Mouse (Mus musculus) stomach, embryonic 14.5 days (tissue): ENCODE measurements around the gene Ube2o. TPM values are rescaled to one million over a fixed set of nuclear protein-coding genes. Genes with fewer than 3 reads are reported as not detected.
"Not testable (repeated sequence)": the region's sequence is repeated elsewhere in the genome, so short reads cannot be mapped to it uniquely, and the experiment has no call there.

Experiments used
- ATAC-seq: fragments of 200-750 bp; cut with Nextera tagmentation; 2 replicates; pipeline ENCODE4 v1.8.0; 2017; ENCODE audit warnings: low read depth, moderate TSS enrichment; ENCODE audit not compliant: insufficient number of reproducible peaks, insufficient read depth, low FRiP score
- H3K27ac ChIP-seq: fragments of 300-500 bp; sonication (generic); 2 replicates; pipeline ENCODE4 v1.5.1; 2014; ENCODE audit warnings: mild to moderate bottlenecking, low read length, moderate library complexity, mixed read lengths
- H3K27me3 ChIP-seq: fragments of 300-500 bp; sonication (generic); 2 replicates; pipeline ENCODE4 v1.6.1; 2014; ENCODE audit warnings: low read length, control low read depth, mixed read lengths; ENCODE audit not compliant: control insufficient read depth, insufficient read depth
- H3K36me3 ChIP-seq: fragments of 300-500 bp; sonication (generic); 2 replicates; pipeline ENCODE4 v1.6.1; 2014; ENCODE audit warnings: mild to moderate bottlenecking, control low read depth, low read length, moderate library complexity, mixed read lengths; ENCODE audit not compliant: control insufficient read depth, insufficient read depth
- H3K4me1 ChIP-seq: fragments of 300-500 bp; sonication (generic); 2 replicates; pipeline ENCODE4 v1.6.1; 2014; ENCODE audit warnings: low read length, control low read depth, mixed read lengths; ENCODE audit not compliant: control insufficient read depth, insufficient read depth
- H3K4me2 ChIP-seq: fragments of 300-500 bp; sonication (generic); replicated peaks from 2 replicates; pipeline ENCODE4 v1.6.1; 2014; ENCODE audit warnings: low read depth, low read length, control low read depth
- H3K4me3 ChIP-seq: fragments of 300-500 bp; sonication (generic); 2 replicates; pipeline ENCODE4 v1.5.1; 2014; ENCODE audit warnings: low read depth, low read length, control low read depth
- H3K9ac ChIP-seq: fragments of 300-500 bp; sonication (generic); replicated peaks from 2 replicates; pipeline ENCODE4 v1.6.1; 2014; ENCODE audit warnings: low read depth, mild to moderate bottlenecking, control low read depth, low read length, moderate library complexity, mixed read lengths
- H3K9me3 ChIP-seq: fragments of 300-500 bp; sonication (generic); 2 replicates; pipeline ENCODE4 v1.6.1; 2016; ENCODE audit warnings: low read depth, low read length, control low read depth; ENCODE audit not compliant: control insufficient read depth
- WGBS: fragments of 180-500 bp; shearing (Covaris S2); extraction: QIAGEN DNeasy Blood & Tissue Kit; methylation state at CpG from one replicate; pipeline ENCODE4 v1.1.7; 2014; 5-methylcytosine and 5-hydroxymethylcytosine counted together
- polyA plus RNA-seq: library from polyadenylated mRNA; unstranded; fragments of >200 nt; fragmentation: Nextera tagmentation; extraction: Ambion mirVana; gene quantifications from 2 replicates; pipeline ENCODE4 v1.2.1, GENCODE M21; 2014

Gene Ube2o
- polyA plus RNA-seq, 1 experiment from 2014 or later = 11.4 TPM

GRCm38 (mm10) chr11:116497313-116497712, 83.9 kb downstream of the Ube2o start:
- no peaks in the 10 kb centered on the region for H3K9me3 ChIP-seq
- WGBS = 86% methylated on average over 4 of the region's 4 CpGs
- no peak overlapping the region for H3K4me2 ChIP-seq
- no peak overlapping the region for H3K4me3 ChIP-seq
- no peak overlapping the region for H3K9ac ChIP-seq
- ATAC-seq = no peak
- no peaks in the 10 kb centered on the region for H3K27me3 ChIP-seq
- H3K27ac ChIP-seq = no peak overlapping the region
- no peaks in the 10 kb centered on the region for H3K36me3 ChIP-seq
- H3K4me1 ChIP-seq = peaks cover 8% of the 10 kb centered on the region; the same call in 1 of the 2 replicates

GRCm38 (mm10) chr11:116494474-116495174, 86.6 kb downstream of the Ube2o start:
- peaks cover 14% of the 10 kb centered on the region; the same call in 1 of the 2 replicates for H3K4me1 ChIP-seq
- no peak overlapping the region for H3K9ac ChIP-seq
- H3K27me3 ChIP-seq = no peaks in the 10 kb centered on the region
- no peaks in the 10 kb centered on the region for H3K36me3 ChIP-seq
- no peak overlapping the region; the same call in 1 of the 2 replicates for H3K4me2 ChIP-seq
- no peaks in the 10 kb centered on the region for H3K9me3 ChIP-seq
- ATAC-seq = peak; percentile 50
- peak overlapping the region; percentile 96 for H3K27ac ChIP-seq
- WGBS = 30% methylated on average over 13 of the region's 13 CpGs
- no peak overlapping the region for H3K4me3 ChIP-seq

DNA sequence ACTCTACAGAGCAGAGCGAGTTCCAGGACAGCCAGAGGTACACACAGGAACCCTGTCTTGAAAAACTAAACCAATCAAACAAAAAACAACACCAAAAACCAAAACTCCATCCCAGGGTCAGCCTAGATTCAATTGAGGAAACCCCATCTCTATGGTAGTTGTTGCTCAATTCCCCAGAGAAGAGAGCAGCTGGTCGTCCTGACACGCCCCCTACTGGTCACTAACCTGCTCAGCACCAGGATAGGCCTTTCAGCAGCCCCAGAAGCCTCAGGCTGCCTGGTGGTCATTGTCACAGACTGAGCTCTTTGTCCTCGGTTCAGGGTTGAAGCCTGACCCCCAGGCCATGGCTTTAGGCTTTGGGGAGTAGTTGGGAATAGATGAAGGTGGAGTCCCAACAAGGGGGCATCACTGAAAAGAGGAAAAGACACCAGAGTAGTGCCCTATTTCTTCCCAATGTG, 87.4 kb downstream of the Ube2o start, which contains the start of gene Prpsap1:
Gene Prpsap1 (minus strand): TSS at position 408 of the 458 bp plus-strand sequence.
- no peaks in the 10 kb centered on the region for H3K36me3 ChIP-seq
- no peak within 1 kb of the TSS for H3K4me3 ChIP-seq
- H3K9ac ChIP-seq = no peak within 1 kb of the TSS
- 26% methylated on average over 4 of the region's 4 CpGs for WGBS
- H3K27ac ChIP-seq = peak within 1 kb of the TSS; percentile 96
- H3K4me1 ChIP-seq = peaks cover 17% of the 10 kb centered on the region; the same call in 1 of the 2 replicates
- H3K9me3 ChIP-seq = no peaks in the 10 kb centered on the region
- H3K4me2 ChIP-seq = no peak within 1 kb of the TSS; the same call in 1 of the 2 replicates
- ATAC-seq = no peak
- H3K27me3 ChIP-seq = no peaks in the 10 kb centered on the region

DNA sequence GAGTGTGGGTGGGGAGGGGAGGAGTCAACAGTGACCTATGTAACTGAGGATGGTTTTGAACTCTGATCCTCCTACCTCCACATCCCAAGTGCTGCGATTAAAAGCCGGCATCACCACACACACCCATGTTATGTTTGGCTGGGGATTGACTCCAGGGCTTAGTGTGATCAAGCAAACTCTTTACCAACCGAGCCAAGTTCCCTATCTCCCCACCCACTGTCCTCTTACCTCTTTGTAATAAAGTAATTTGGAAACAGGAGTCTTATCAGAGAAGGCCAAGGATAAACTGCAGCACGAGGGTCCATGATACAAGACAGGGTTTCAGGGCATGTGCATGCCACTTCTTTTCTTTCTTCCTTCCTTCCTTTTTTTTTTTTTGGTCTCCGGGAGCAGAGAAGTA, 88.1 kb downstream of the Ube2o start:
- WGBS = 71% methylated on average over 5 of the region's 5 CpGs
- peaks cover 17% of the 10 kb centered on the region; the same call in 1 of the 2 replicates for H3K4me1 ChIP-seq
- H3K4me2 ChIP-seq = no peak overlapping the region
- no peaks in the 10 kb centered on the region for H3K9me3 ChIP-seq
- H3K4me3 ChIP-seq = no peak overlapping the region
- H3K27me3 ChIP-seq = no peaks in the 10 kb centered on the region
- no peak overlapping the region for H3K27ac ChIP-seq
- H3K36me3 ChIP-seq = no peaks in the 10 kb centered on the region
- no peak for ATAC-seq
- H3K9ac ChIP-seq = no peak overlapping the region

GRCm38 (mm10) chr11:116492507-116492906, 88.7 kb downstream of the Ube2o start:
- not testable (repeated sequence) for H3K4me3 ChIP-seq, ATAC-seq, H3K9ac ChIP-seq, H3K9me3 ChIP-seq, H3K27ac ChIP-seq, H3K27me3 ChIP-seq, H3K36me3 ChIP-seq, H3K4me2 ChIP-seq
- peaks cover 17% of the 10 kb centered on the region; the same call in 1 of the 2 replicates for H3K4me1 ChIP-seq
- WGBS = 80% methylated on average over 1 of the region's 1 CpGs

GRCm38 (mm10) chr11:116491338-116491737, 89.9 kb downstream of the Ube2o start:
- Histone ChIP-seq H3K4me2 (no peak overlapping the region), H3K4me3 (no peak overlapping the region), H3K27ac (peak overlapping the region; percentile 87), H3K9ac (no peak overlapping the region), H3K36me3 (peaks cover 13% of the 10 kb centered on the region), H3K9me3 (no peaks in the 10 kb centered on the region), H3K27me3 (no peaks in the 10 kb centered on the region), H3K4me1 (peaks cover 17% of the 10 kb centered on the region; the same call in 1 of the 2 replicates)
- WGBS = 66% methylated on average over 6 of the region's 6 CpGs
- ATAC-seq = no peak

GRCm38 (mm10) chr11:116490232-116491107, 90.8 kb downstream of the Ube2o start:
- Histone ChIP-seq H3K4me1 (peaks cover 16% of the 10 kb centered on the region; the same call in 1 of the 2 replicates), H3K4me3 (peak overlapping the region; percentile 97), H3K9ac (peak overlapping the region; percentile 97), H3K4me2 (peak overlapping the region; percentile 54), H3K9me3 (no peaks in the 10 kb centered on the region), H3K27me3 (no peaks in the 10 kb centered on the region), H3K36me3 (peaks cover 19% of the 10 kb centered on the region), H3K27ac (peak overlapping the region; percentile 87)
- peak; percentile 82 for ATAC-seq
- under 1% methylated on average over 62 of the region's 62 CpGs for WGBS

DNA sequence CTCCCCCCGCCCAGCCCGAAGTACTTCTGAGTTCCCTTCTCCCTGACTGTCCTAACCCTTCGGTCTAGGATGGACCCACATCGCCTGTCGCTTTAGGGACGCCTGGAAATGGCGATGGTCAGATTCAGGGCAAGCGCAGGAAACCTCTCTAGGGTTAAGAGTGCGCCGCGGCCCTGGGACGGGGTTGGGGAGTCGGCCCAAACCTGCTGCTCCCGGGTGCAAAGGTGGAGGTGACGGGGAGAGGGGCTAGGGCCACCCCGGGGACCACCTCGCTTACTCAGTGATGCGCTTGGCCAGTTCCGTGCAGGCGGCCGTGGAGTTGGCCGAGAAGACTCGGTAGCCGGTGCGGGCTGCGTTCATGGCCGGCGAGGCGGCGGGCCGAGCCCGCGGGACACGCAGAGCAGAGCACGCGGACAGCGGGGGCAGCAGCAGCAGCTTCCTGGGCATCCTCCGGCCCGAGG, 91.4 kb downstream of the Ube2o start:
- WGBS = under 1% methylated on average over 39 of the region's 39 CpGs
- peak; percentile 19; the same call in 1 of the 2 replicates for ATAC-seq
- Histone ChIP-seq H3K27ac (peak overlapping the region; percentile 87), H3K27me3 (no peaks in the 10 kb centered on the region), H3K4me1 (peaks cover 9% of the 10 kb centered on the region; the same call in 1 of the 2 replicates), H3K4me2 (peak overlapping the region; percentile 54), H3K4me3 (peak overlapping the region; percentile 97), H3K36me3 (peaks cover 26% of the 10 kb centered on the region), H3K9ac (peak overlapping the region; percentile 97), H3K9me3 (no peaks in the 10 kb centered on the region)
